Mouse (Mus musculus) monocyte, adult 2 months (primary cell): ENCODE data around the gene Itga9.

Experiments
- DNase-seq, 2 experiments: peaks; one replicate each; pipeline ENCODE4 v3.0.0; 2022; ENCODE audit warnings: low spot score in 2 of 2, low read depth in 1 of 2

Gene Itga9

GRCm38 (mm10) chr9:118867851-118868250 is 261.4 kb downstream of the Itga9 start:
- no peak for DNase-seq

- DNase-seq: no peak
Measured at GRCm38 (mm10) chr9:118871089-118871488, 264.6 kb downstream of the Itga9 start.

- DNase-seq: no peak
Measured at GRCm38 (mm10) chr9:118873031-118873430, 266.5 kb downstream of the Itga9 start.

DNA sequence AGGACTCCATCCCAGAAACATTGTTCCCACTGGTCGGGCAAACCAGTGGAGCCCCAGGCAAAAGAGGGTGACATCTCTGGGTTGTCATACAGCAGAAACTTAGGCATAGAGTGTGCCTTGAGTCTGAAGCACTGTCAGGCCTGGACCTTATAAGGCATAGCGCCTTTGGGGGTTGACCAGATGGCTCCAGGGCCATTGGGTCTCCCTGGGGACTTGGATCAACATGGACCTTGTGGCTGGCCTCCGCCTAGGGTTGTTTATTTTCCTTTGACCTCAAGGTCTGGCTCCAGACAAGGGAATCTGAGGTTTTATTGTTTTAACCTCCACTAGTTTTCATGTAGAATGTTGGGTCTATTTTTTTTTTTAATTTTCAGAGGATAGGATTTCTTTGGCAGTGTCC is 267.1 kb downstream of the Itga9 start:
- no peak for DNase-seq

DNA sequence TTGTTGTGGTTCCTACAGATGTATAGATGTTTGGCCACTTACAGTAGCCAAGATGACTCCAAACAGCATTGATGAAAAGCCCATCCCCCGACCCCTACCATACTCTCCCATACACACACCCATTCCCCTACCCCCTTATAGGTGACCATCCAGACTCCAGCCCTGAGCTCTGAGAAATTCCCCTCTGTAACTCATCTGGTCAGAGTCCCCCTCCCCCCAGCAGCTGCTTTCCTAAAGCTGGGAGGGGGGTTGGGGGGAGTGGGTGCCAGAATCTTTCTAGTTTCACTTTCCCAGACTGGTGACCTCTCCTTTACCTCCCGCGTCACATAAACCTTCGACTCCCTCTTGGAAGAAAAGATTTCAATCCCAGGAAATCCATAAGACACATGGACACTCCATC is 269.2 kb downstream of the Itga9 start:
- DNase-seq: no peak

DNA sequence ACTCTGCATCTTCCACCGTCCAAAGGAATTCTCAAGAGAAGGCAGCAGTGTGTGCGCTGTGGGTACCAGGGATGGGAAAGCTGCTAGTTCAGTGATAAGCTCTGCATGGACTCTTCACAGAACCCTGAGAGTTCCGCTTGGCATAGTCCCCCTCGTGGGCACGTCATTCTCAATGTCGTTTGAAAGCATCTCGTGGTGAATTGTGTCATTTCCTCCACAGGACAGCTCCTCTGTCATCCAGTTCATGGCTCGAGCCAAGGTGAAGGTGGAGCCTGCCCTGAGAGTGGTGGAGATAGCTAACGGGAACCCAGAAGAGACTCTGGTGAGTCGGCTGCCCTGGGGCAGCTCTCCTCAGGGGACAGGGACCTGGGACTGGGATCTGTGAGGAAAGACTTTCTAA is 270.4 kb downstream of the Itga9 start:
- no peak for DNase-seq

DNA sequence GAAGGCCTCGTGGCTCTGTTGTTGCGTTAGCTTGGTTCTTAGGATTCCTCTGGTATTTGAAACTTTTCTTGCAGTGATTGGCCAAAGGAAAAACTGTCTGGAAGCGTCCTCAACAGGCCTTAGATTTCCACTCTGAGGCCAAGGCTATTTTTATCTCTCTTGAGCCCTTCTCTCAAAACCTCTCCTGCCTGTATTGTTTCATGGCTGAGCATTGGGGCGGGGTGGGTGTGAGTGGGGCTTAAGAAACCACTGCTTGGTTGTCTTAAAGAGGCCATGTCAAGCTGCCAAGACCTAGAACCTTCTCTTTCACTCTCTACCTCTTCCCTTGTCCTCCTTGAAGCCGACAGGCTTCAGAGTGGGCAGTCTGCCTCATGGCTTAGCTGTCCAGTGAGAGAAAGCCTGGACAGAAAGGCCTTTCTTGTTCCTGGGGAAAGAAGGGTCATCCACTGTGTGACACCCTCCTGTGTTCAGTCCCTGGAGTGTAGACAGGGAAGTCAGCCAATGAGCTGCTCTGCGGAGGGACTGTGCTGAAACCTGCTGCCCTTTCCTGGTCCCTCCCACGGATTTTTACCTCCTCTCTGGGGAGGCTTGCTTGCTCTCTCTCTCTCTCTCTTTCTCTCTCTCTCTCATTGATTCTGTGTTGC is 271.0 kb downstream of the Itga9 start:
- no peak for DNase-seq

DNA sequence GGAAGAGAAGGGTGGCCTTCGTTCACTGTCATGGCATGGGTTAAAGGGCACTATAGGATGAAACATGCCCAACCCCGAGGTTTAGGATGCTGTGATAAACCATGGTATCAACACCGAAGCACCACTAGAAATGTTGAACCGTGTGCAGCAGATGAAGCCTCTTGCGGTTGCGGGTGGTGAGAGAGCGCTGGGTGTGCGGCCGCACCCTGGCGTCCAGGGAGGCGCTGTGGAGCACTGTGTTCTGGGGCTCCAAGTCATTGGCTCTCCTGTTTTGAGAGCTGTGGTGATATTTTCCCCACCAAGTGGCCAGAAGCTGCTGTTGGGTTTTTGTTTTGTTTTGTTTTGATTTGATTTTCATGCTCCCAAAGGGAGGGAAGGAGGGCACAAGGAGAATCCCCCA is 272.1 kb downstream of the Itga9 start:
- no peak for DNase-seq

GRCm38 (mm10) chr9:118881281-118881945 is 274.9 kb downstream of the Itga9 start:
- no peak for DNase-seq

DNA sequence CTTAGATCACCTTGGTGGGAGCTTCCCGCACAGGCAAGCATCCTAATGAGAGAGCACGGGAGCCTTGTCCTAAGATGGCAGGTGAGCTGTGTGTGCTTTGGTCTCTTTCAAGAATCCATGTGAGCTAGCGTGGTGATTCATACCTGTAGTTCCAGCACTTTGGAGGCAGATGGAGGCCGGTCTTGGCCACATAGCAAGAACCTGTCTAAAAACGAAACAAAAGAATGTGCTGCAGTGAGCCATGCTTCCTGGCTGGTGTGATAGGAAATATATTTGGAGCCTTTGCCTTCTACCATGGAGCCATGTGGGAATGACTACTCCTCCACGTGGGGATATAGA is 275.4 kb downstream of the Itga9 start:
- DNase-seq: no peak

- no peak for DNase-seq
Measured at GRCm38 (mm10) chr9:118883150-118883549, 276.7 kb downstream of the Itga9 start.

GRCm38 (mm10) chr9:118885785-118886184 is 279.3 kb downstream of the Itga9 start:
- no peak for DNase-seq

- DNase-seq: no peak
Measured at GRCm38 (mm10) chr9:118887201-118887600, 280.7 kb downstream of the Itga9 start.

GRCm38 (mm10) chr9:118887734-118888133 is 281.2 kb downstream of the Itga9 start:
- DNase-seq: no peak

- DNase-seq: no peak
Measured at GRCm38 (mm10) chr9:118890149-118890548, 283.7 kb downstream of the Itga9 start.

DNA sequence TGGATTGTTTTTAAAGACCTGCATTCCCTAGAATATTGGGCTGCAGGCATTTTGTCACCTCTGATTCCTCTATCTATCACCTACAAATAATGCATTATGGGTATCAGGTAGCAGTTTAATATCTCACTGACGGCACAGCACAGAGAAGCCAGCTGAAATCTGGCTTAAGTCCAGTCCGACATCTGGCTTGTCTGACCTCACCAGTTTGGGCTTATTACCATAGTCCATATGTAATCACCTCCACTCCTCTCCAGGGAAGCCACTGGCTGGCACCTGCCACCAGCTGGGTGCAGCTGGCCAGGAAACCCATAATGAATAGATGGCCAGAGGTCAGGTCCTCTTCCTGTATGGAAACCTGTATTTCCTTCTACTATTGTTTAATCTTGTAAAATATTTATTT is 284.2 kb downstream of the Itga9 start:
- DNase-seq: no peak

DNA sequence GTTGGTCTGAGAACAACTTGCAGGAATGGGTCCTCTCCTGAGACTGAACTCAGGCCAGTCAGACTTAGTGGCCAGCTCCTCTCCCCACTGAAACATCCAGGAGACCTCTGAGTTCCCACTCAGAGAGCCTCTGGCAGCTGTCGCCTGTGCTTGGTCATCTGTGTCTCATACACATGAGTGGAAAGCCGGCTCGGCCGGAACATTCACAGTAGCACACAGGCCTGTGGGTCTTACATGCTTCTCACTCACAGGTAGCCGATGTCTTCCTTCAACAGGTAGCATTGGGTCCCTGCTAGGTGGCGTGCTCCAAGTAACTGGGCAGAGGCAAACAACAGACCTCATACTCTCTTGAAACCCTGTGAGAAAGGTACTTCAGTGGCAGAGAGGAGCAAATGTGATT is 284.6 kb downstream of the Itga9 start:
- no peak for DNase-seq

- DNase-seq: no peak
Measured at GRCm38 (mm10) chr9:118891593-118891992, 285.1 kb downstream of the Itga9 start.

DNA sequence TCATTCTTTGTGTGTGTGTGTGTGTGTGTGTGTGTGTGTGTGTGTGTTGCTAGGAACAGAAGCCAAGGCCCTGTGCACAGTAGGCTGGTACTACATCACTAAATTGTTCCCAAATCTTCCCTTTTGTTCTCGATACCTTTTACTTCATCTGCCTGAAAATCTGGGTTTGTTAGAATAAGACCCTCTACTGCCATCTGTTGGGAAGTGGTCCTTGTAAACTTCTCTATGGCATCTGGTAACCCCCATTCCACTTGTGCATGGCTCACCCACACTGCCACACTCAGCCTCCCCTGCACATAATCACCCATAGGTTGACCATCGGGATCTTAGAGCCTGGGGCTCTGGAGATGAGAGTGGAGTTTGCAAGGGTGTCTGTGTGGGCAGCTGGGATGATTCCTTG is 288.6 kb downstream of the Itga9 start:
- DNase-seq: no peak

GRCm38 (mm10) chr9:118900677-118901076 is 294.2 kb downstream of the Itga9 start:
- DNase-seq: no peak

DNA sequence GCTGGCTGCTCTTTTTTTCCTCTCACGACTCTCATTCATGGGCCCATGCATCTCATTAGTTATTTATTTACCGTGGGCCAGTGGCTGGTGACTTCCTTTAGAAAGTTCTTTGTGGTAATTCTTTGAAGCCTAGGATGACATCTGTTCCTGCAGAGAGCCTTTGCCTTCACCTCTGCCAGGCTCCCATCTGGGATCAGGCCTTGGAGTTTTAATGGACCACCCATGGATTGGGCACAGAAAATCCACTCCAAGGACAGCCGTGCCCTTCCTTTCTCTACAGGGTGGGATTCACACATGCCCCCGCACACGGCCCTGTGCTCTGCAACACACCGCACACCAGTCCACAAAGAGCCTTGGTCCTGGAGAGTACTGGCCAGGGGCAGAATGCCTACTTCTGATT is 295.4 kb downstream of the Itga9 start:
- DNase-seq: no peak

GRCm38 (mm10) chr9:118907934-118908620 is 301.6 kb downstream of the Itga9 start:
- DNase-seq: peak in 1 of 2 experiments; percentile 48

GRCm38 (mm10) chr9:118913048-118913447 is 306.6 kb downstream of the Itga9 start:
- no peak for DNase-seq
